Mouse (Mus musculus) ovary, postnatal 10 days (tissue): ENCODE results near the gene Wfdc12.

ENCODE experiments used
- DNase-seq: peaks from one replicate; pipeline ENCODE4 v3.0.0; 2022; ENCODE audit warnings: low spot score

Gene Wfdc12

GRCm38 (mm10) chr2:164175850-164176249 is 14.6 kb downstream of the Wfdc12 start:
- DNase-seq = no peak

DNA sequence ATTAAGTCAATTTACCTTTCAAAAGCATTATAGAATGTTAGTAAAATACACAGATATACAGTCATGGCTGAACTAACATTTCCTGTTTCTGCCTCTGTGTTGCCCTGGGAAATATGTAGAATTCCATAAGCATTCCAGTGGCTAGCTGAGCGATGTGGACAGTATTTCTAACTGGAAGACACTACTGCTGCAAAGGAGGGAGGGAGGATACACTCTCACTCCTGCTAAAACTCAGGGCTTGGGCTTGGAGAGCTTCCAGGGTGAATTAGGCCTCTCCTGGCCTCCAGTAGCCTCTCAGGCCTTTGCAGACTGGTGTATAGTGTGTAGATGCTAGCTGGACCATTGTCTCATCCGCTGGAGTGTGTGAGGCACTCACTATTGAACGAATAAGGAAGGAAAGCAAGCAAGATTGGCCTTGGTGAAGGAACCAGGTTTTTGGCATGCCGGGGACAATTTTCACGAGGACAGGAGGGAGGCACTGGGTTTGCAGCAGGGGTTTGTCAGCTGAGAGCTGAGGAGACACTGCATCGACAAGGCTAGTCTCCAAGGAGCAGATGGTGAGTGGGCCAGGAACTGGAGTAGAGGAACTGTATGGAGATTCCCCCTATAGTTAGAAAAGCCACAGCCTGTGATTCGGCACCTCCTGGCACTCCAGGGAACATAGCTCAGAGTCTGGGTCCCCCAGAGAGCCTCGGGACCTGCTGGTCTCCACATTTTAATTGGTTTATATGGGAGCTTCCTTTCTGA is 15.6 kb downstream of the Wfdc12 start:
- DNase-seq = no peak

DNA sequence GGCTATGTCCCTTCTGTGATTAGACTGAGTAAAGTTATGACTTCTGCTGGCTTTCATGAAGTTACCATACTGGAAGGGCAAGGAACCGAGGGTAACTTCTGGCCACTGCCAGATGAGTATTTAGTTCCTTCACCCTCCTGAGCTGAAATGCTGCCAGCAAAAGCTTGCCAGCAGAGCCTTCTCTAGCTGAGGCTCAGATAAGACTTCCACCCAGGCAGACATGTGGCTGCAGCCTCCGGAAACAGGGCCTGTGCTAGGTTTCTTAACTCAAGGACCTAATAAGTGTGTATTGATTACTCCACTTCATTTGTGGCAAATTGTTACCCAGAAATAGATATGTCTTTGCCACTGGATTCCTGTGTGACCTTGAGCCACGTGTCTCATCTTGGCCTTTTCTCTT is 17.0 kb downstream of the Wfdc12 start:
- DNase-seq = no peak

DNA sequence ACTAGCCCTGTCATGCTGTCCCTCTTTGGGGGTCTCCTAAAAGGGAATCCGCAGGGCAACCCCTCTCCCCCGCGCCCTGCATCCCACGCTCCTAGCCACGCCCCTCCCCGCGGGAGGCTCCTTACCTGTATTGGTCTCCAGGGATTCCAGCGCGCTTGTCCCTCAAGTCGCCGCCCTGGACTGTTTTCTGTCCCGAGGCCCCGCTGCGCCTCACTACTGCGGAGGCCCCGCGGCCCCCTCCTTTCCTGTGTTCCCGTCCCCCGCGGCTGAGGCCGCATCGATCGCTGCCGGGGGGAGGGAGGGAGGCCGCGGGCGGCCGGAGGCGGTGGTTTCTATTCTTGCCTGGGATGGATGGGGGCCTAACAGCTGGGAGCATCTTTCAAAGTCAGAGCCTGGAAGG is 19.5 kb downstream of the Wfdc12 start, which contains the start of gene Kcns1:
Gene Kcns1, minus strand, starts transcription at position 212 of the 400 bp plus-strand sequence.
- DNase-seq = no peak

DNA sequence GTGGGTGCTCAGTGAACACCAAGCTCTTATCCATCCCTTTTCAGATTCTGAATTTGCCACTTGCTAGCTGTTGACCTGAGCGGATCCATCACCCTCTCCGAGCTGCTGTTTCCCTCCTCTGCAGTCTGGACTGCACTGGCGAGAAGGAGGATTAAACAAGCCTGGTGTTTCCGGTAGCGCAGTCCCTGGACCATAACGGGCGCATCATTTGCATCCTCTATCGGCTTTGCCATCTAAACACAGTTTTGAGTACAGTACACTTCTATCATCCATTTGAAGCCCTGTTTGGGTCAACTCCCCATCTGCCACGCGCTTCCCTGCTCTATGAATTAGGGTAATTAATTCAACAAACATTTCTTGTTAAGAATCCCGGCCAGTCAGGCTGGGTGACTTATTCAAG is 20.1 kb downstream of the Wfdc12 start:
- DNase-seq = no peak

- DNase-seq = no peak
Observed at GRCm38 (mm10) chr2:164168571-164168946, 21.8 kb downstream of the Wfdc12 start.

DNA sequence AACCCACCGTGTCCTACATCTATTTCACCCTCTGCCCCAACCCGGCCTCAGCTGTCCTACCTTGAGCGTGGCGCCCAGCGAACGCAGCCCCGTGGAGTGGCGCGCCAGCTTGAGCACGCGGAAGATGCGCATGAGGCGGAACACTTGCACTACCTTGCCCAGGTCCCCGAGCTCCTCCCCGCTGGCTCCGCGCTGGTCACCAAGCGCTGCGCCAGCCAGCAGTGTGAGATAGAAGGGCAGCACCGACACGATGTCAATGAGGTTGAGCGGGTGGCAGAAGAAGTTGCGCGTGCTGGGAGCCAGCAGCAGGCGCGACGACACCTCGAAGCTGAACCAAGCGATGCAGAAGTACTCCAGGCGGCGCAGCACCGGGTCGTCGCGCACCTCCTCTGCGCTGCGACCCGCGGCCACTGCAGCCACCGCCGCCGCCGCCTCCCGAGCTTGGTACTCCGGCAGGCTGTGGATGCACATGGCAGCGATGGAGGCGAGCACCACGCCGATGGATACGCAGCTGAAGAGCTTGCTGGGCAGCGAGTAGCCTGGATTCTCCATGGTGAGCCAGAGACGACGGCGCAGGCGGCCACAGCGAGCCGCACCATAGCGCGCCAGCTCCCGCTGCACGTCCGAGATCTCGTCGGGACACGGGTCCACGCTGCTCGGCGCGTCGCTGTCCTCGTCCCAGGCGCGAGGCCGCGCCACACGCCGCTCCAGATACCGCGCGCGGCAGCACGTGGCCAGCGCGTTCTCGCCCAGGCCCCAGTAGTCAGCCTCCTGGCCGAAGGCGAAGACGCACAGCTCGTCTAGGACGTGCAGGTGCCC is 22.4 kb downstream of the Wfdc12 start:
- DNase-seq = no peak

GRCm38 (mm10) chr2:164164941-164165340 is 25.5 kb downstream of the Wfdc12 start:
- no peak for DNase-seq

GRCm38 (mm10) chr2:164161515-164162055 is 28.8 kb downstream of the Wfdc12 start:
- DNase-seq = no peak

- no peak for DNase-seq
Observed at GRCm38 (mm10) chr2:164158838-164159237, 31.6 kb downstream of the Wfdc12 start.

DNA sequence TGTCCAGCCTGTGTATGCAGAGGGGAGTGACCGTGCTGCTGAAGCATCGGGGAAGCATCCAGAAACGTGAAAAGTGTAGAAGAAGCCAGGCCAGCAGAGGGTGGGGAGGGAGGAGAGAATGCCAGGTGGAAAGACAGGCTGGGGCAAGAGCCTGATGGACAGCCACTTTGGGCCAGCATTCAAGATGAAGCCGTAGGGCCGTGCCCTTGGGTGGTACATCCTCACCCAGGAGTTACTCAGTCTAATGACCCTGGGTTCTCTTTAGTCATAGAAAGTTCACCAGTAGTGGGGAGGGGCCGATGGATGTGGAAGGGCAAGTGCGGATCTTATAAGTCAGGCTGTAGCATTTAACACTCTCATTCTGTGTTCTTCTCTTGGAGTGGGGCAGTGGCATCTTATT is 34.2 kb downstream of the Wfdc12 start:
- DNase-seq = no peak

DNA sequence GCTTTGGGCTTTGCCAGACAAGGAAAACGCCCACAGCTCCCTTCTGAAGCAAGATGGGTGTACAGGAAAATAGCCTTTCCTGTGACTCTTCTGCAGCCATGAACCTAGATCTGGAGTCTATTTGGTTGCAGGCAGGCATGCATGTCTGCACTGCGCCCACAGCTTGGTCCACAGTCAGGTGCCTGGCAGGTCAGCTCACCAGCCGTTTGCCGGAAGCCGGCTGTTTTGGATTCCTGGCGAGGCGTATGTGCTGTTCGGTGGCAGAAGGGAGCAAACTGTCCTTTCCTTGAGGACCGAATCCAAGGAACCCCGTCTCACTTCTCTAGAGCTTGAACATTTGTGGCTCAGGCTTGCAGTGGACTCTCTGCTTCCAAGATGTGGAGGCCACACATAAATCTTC is 36.4 kb downstream of the Wfdc12 start:
- DNase-seq = no peak

DNA sequence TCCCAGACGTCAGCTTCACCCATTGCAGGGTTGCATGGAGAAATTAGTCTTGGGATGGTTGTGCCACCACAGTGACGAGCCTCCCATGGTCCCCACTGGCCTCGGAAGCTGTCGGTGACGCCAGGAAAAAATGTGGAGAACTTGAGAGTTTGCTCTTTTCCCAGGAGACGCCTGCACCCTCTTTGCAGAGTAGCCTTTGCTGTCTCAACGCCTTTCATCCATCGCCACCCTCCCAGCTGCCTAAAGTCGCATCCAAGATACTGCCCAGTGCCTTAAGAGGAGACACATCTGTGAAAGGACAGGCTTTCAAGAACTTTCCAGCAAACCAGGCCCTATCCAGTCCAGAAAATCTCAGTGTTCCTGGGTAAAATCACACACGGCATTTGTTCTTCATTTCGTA is 38.1 kb downstream of the Wfdc12 start:
- no peak for DNase-seq

- DNase-seq = no peak
Observed at GRCm38 (mm10) chr2:164150086-164150760, 40.2 kb downstream of the Wfdc12 start.

DNA sequence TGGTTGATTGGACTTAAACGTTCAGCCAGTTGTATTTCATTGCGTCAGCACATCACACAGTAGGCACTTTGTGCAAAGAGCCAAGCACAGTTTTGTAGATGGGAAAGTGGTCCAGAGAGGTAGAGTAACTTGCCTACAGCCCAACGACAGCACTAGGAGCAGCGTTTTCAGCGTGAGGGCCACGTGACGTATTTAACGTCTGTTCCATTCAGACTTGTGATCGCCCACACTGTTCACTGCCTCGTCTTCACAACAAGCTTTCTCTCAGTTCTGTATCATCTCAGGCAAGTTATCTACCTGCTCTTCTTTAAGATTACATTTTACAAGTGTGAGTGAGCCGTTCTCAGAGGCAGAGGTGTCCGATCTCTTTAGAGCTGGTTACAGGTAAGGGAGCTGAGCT is 43.9 kb downstream of the Wfdc12 start:
- no peak for DNase-seq

DNA sequence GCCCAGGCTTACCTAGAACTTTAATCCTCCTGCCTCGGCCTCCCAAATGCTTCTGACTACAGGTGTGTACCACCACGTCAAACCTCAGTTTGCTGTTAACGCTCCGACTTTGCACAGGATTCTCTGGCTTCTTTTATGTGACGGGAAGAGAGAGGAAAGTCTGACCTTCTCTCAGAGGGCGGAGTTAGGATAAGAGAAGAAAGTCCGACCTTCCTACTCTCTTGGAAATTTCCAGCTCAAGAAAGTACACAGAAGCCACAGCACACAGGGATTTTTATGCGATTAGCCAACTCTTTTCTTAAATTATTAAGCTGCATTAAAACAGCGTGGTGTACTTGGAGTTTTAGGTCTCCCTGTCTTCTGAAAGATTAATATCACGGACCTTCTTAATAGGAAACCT is 45.9 kb downstream of the Wfdc12 start:
- DNase-seq = no peak

DNA sequence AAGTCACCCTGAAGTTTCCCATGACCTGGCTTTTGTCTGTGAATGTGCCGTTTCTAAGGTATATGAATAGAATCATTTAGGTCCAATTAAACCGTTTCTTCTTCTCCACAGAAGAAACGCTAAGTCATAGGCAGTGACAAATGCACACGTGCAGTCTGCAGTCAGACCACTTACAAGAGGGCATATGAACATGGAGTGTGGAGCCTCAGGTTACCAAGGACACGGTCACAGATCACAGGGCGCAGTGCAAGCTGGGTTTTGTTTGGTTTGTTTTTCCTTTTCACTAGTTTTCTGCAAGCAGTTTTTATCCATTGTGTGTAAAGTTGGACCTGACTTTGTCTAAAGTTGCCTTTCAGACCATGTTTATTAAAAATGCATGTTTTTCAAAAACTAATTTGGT is 46.4 kb downstream of the Wfdc12 start:
- DNase-seq = no peak

DNA sequence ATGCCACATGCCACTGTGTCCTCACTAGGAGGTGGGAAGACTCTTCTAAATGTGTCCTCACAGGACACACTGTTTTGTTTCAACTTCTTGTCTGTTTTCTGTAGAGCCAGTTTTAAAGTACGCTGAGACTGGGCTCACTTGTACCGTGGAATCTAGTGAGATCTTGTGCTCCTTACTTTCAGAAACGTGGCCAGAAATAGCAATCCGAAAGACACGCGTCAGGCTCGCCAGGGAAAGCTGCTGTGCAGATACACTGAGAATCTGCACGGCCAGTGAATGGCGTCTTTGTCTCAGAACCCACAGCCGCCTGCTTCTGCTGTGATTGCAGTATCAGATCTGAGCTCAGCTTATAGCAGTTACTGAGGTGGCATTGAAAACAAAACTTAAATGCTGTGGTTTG is 48.4 kb downstream of the Wfdc12 start:
- DNase-seq = no peak
